Mouse (Mus musculus) heart, adult 11 months (tissue): ENCODE measurements around the gene Nck1.
A peak's percentile ranks its signal among the peaks of the same experiment; 100 is the strongest.

ENCODE experiments used
- DNase-seq: peaks from one replicate; pipeline ENCODE4 v3.0.0; 2022

The Nck1 gene

GRCm38 (mm10) chr9:100545715-100546593, at the start of gene Nck1:
Gene Nck1 (minus strand): TSS chr9:100546134.
- DNase-seq, result peak; percentile 100

- peak; percentile 60 for DNase-seq
Measured at GRCm38 (mm10) chr9:100590462-100590861, 44.5 kb upstream of the Nck1 start.

GRCm38 (mm10) chr9:100584031-100584430, 38.1 kb upstream of the Nck1 start:
- peak; percentile 27 for DNase-seq

DNA sequence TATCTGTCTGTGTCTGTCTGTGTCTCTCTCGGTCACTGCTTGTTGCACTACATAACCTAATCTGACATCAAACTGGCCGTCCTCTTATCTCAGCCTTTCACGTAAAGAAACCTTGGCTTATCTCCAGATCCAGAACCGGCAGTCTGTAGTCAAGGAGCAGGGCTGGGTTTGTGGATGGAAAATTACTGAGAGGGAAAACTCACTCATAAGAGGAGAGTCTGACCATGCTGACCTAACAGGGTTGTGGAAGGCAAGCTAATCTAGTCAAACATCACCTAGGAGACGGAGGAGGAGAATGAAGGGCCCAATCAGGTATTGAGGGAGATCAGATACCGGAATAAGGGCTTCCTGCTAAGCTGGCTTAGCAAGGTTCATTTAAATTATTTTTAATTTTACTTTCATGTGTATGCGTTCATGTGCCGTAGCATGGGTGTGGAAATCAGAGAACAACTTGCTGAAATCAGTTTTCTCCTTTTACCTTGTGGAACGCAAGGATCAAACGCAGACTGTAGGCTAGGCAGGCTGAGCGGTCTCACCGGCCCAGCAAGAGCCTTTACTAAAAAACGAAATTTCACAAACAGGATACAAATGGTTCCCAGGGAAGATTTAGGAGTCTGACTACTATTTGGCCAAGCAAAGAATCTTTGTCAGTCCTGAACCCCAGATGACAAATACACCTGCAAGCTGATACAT, 37.1 kb upstream of the Nck1 start:
- peak; percentile 70 for DNase-seq

GRCm38 (mm10) chr9:100581543-100582492, 35.9 kb upstream of the Nck1 start:
- peak; percentile 93 for DNase-seq

- peak; percentile 68 for DNase-seq
Measured at GRCm38 (mm10) chr9:100580196-100580740, 34.3 kb upstream of the Nck1 start.

- peak; percentile 78 for DNase-seq
Measured at GRCm38 (mm10) chr9:100573942-100574341, 28.0 kb upstream of the Nck1 start.

DNA sequence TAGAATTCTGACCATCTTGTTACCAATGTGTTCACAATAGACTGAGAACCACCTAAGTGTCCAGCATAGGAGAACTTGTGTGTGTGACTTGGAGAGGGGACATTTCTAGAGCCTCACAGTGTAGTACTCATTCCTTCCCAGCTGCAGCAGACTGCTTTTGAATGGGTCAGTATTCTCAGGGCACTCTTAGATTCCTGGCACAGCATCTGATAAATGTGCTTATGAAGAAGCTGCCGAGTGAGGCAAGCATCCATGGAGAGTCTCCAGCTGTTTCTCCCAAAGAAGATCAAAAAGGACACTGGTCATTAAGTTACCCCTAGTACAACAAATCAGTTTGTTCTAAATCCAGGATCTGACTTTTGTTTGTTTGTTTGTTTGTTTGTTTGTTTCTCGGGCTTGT, 27.4 kb upstream of the Nck1 start:
- peak; percentile 46 for DNase-seq

DNA sequence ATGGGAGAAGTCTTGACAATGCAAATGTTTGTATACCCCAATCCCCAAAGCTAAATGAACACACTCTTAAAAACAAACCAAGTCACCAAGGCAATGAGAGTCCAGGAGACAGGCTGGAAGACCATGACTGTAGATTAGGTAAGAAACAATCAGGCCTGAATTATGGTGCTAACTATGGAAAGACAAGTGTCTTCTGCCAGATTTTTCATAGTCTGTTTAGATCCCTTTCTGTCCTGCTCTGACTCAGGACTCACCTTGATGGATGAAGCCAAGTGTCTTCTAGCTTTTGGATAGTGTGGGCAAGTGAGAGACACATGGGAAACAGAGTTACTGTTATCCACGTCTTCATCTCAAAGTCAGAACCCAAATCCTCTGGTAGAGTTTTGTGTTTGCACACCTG, 25.6 kb upstream of the Nck1 start:
- DNase-seq, result no peak

- peak; percentile 94 for DNase-seq
Measured at GRCm38 (mm10) chr9:100570626-100571233, 24.8 kb upstream of the Nck1 start, which contains the start of gene Slc35g2. Gene Slc35g2 (minus strand): TSS chr9:100571090.

DNA sequence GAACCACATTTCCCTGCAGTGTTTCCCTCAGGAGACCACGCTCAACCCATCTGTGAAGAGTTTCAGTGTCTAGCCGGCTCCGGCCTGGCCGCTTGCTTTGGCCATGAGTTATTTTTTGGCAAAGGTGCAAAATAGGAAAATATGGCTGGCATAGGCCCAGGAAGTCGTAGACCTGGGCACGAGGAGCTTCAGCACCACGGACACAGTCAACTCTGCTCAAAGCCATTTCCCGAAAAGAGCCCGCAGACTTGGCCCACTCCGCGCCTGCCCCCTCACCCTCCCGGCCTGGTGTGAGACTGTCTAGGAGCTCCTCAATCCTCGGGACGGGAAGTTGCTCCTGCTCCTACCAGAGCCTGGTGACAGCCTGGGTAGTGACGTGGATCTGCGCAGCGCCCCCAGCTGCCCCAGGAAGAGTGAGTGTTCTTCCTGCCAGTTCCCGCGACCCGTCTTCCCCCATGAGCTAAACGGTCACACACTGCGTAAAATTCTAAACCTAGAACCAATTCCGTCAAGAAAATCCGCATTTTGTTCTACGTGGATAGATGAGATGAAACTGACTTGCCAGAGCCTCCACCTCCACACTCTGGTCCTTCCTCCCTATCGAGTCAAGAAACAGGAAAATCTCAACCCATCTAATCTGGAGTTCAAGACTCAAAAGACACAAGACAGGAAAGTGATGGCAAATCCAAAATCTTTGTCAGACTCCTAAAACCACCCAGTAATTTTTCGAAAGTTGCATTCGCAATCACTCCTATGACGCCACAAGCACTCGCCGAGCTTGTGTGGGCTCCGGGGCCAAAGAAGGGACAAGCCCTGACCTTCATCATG, 24.1 kb upstream of the Nck1 start:
- DNase-seq, result peak; percentile 96

GRCm38 (mm10) chr9:100560251-100560890, 14.4 kb upstream of the Nck1 start:
- DNase-seq, result no peak

DNA sequence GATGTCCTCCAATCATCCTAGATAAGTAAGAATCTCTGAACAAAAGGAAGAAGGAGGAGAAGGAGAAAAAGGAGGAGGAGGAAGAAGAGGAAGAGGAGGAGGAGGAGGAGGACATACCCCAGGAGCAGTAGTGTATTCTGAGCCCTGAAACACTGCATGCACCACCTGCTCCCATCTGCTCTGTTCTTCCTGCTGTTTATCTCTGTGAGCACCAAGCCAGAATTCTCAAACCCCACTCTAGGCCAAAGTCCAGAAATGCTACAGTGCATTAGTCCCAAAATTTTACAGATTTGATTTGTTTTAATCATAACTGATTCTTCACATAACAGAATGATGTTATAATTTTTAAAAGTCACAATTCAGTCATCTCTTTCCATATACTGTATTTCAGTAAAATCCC, 13.1 kb upstream of the Nck1 start:
- DNase-seq, result no peak

DNA sequence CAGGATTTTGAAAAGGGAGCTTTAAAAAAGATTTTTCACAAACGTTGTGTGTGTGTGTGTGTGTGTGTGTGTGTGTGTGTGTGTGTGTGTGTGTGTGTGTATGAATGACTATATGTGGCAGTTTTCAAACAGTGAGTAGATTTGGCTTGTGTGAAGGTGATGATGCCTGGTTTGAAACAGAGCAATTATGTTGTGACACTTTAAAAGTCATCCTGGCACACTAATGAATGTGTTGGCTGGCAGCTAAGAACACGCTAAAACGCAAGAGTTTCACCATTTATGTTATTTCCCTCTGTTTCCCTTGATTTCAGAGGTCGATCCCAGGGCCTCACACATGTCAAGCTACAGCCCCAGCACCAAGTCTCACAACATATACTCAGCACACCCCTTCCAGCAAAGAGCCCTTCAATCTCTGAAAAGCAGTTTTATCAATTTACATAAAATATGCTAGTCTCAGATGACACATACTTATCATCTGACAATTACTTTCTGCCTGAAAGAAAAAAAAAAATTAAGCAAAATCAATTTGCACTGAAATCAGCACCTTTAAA, 12.2 kb upstream of the Nck1 start:
- DNase-seq, result no peak

- no peak for DNase-seq
Measured at GRCm38 (mm10) chr9:100555686-100556085, 9.8 kb upstream of the Nck1 start.

DNA sequence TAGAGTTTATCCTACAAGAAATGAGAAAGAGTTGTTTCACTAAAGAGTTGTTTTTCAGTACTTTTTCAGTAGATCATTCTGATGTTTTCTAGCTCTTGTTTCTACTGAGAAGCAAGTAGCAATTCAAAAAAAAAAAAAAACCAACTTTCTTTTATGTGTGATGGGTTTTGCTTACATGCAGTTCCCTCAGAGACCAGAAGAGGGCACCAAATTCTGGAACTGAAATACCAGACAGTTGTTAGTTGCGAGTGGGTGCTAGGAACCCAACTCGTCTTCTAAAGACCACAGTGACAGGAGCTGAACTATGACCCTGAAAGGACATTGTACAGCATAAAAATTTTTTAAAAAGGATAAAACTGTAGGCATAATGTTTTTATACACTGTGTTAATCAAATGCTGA, 2.4 kb upstream of the Nck1 start:
- DNase-seq, result no peak

DNA sequence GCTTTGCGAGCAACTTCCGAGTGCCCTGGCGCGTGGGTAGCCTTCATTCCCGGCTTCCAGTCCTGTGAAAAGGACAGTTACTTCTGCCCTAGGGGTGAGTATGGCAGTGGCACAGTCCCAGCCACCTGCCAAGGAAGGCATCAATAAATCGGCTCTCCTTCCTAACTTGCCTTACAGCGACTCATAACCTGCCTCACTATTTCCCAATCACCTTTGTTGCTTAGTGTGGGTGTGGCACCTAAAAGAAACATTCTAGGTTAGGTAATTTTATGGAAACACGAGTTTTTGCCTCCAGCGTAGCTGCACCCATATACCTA, 618 bp upstream of the Nck1 start:
- no peak for DNase-seq

- DNase-seq, result peak; percentile 99
Measured at GRCm38 (mm10) chr9:100544948-100545714, 803 bp downstream of the Nck1 start.

DNA sequence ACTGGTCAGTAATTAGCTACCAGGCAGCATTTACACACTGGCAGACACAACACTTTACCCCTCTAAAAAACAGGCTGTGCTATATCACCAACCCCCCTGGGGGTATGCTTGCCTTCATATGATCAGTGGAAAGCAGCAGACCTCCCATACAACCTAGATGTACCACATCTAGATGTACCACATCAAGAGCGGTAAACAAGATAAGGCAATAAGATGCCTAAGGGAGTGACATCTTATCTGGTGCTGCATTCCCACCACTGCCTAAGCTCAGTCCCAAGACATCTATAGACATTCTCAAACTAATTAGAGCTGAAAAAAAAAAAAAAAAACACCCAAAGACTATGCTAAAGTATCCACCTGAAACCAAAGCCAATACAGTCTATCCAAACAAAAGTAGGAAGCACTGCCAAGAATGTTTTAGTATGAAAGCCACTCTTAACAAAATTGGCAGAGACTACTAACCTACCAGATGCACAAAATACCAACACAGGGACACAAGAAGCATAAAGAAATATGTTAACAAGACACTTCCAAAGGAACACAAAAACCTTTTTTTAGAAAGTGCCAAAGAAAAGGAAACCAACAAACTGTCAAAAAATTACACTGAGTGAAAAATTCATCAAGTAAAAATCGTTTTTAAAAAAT, 10.2 kb downstream of the Nck1 start:
- no peak for DNase-seq
